Mouse (Mus musculus): ENCODE measurements around the gene Foxd3. TPM values are rescaled to one million over a fixed set of nuclear protein-coding genes. Genes with fewer than 3 reads are reported as not detected.

Foxd3 gene
- not detected for total RNA-seq (2023)

GRCm38 (mm10) chr4:99655937-99656604 lies at the start of gene Foxd3:
TSS of gene Foxd3 (plus strand) at chr4:99656299.

Other genes with a start within 250 kb of the Foxd3 start
- gene Alg6, start 59.4 kb downstream of the Foxd3 start, total RNA-seq (2023): 1 to 10 TPM; 6.6 to 7.6 TPM
- gene Efcab7, start 172.9 kb downstream of the Foxd3 start, total RNA-seq (2023): 1 to 10 TPM; 1.5 to 2.5 TPM

Data from monocyte, adult 59 days (primary cell).